Mouse (Mus musculus): ENCODE results near the gene Dusp23. TPM values are rescaled to one million over a fixed set of nuclear protein-coding genes. Genes with fewer than 3 reads are reported as not detected.

Gene Dusp23
- polyA plus RNA-seq, 2 experiments, result 11.3 to 13.5 TPM

- Histone ChIP-seq H3K27ac (replicated peaks; ENCODE audit: low read depth, low read length) (no peak overlapping the region), H3K9me3 (ENCODE audit: control insufficient read depth, low read length) (no peaks in the 10 kb centered on the region), H3K9ac (ENCODE audit: low read depth, low read length, severe bottlenecking) (no peak overlapping the region), H3K4me1 (ENCODE audit: control insufficient read depth, insufficient read depth, low read length) (no peaks in the 10 kb centered on the region), H3K36me3 (ENCODE audit: control insufficient read depth, insufficient read depth, low read length) (no peaks in the 10 kb centered on the region), H3K4me2 (replicated peaks; ENCODE audit: low read depth, low read length, severe bottlenecking) (no peak overlapping the region), H3K27me3 (ENCODE audit: control insufficient read depth, insufficient read depth, low read length) (no peaks in the 10 kb centered on the region), H3K4me3 (replicated peaks; ENCODE audit: low read length) (no peak overlapping the region)
- WGBS, result 62% methylated on average over 8 of the region's 8 CpGs
- DNase-seq (ENCODE audit: low spot score), result no peak
- TF ChIP-seq POLR2A (IDR thresholded peaks at IDR 0.05; ENCODE audit: borderline replicate concordance, extremely low read depth, insufficient read depth, insufficient read length), result no peak
- ATAC-seq (ENCODE audit: low FRiP score, low read depth), result no peak
Observed at GRCm38 (mm10) chr1:172659688-172660087, 26.9 kb upstream of the Dusp23 start.

DNA sequence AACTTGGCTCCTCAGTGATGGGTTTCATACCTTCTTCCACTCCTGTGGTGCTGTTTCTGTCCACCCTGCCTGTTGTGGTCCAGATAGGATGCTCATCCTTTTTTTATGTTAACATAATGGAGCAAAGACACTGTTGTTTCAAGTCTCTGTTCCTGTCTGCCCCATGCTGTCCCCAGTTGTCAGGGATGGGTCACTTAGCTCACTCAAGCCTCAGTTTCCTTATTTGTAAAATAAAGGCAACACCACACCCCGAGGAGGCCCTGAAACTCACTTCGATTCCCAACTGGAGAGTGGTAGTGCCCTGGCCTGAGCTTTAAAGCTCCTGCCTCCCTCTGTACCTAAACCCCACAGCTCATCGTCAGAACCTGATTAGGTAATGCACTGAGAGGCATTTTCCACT is 24.5 kb upstream of the Dusp23 start:
- Histone ChIP-seq H3K36me3 (ENCODE audit: control insufficient read depth, insufficient read depth, low read length) (no peaks in the 10 kb centered on the region), H3K9ac (ENCODE audit: low read depth, low read length, severe bottlenecking) (no peak overlapping the region), H3K4me1 (ENCODE audit: control insufficient read depth, insufficient read depth, low read length) (no peaks in the 10 kb centered on the region), H3K9me3 (ENCODE audit: control insufficient read depth, low read length) (no peaks in the 10 kb centered on the region), H3K27ac (replicated peaks; ENCODE audit: low read depth, low read length) (no peak overlapping the region), H3K4me2 (replicated peaks; ENCODE audit: low read depth, low read length, severe bottlenecking) (no peak overlapping the region), H3K27me3 (ENCODE audit: control insufficient read depth, insufficient read depth, low read length) (no peaks in the 10 kb centered on the region), H3K4me3 (replicated peaks; ENCODE audit: low read length) (no peak overlapping the region)
- DNase-seq (ENCODE audit: low spot score) (no peak), ATAC-seq (ENCODE audit: low FRiP score, low read depth) (no peak)
- TF ChIP-seq POLR2A (IDR thresholded peaks at IDR 0.05; ENCODE audit: borderline replicate concordance, extremely low read depth, insufficient read depth, insufficient read length), result no peak
- 60% methylated on average over 3 of the region's 3 CpGs for WGBS

DNA sequence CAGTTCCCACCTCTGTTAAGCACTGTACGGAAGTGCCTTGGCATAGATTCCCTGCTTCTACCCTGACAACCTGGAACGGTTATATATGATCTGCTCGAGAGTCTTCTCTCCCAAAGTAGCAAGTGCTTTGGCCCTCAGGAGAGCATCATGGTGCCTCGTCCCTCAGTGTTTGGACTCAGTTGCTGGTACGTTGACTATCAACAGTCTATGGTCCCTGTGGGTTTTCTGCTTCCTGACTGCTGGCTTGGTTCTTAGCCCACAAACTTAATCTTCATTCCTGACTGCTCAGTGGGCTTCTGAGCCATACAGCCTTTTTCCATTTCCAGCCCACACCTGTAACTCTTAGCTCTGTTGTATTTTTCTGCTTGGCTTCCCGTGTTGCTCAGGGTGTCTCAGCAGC is 21.1 kb upstream of the Dusp23 start:
- ATAC-seq (ENCODE audit: low FRiP score, low read depth), result no peak
- WGBS, result 58% methylated on average over 6 of the region's 6 CpGs

DNA sequence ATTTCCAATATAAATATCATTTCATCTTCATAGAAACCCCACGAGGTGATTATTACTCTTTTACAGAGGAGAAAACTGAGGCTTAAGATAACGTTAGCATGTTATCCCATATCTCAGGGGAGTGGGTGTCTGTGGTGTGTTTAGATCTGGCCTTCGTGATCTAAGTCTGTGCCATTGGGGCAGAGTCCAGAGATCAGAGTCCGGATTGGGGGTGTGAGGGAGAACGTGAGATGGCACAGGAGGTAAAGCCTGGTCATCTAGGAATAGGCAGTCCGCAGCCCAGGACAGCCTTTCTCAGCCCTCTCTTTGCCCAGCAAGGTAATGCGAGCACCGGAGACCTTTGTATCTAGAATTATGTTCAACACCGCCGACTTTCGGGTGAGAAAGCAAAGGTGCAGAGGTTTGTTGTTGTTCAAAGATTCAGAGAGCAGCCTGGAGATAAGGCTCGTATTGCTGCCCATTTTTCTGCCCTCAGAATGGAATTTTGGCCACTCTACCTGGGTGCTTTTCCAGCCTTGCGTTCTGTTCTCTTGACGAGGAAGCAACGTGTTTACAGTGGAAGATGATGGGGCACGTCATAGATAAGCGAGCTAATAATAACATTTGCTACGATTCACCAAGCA is 19.4 kb upstream of the Dusp23 start:
- TF ChIP-seq POLR2A (IDR thresholded peaks at IDR 0.05; ENCODE audit: borderline replicate concordance, extremely low read depth, insufficient read depth, insufficient read length), result no peak
- Histone ChIP-seq H3K27me3 (ENCODE audit: control insufficient read depth, insufficient read depth, low read length) (no peaks in the 10 kb centered on the region), H3K4me2 (replicated peaks; ENCODE audit: low read depth, low read length, severe bottlenecking) (no peak overlapping the region), H3K9me3 (ENCODE audit: control insufficient read depth, low read length) (no peaks in the 10 kb centered on the region), H3K27ac (replicated peaks; ENCODE audit: low read depth, low read length) (no peak overlapping the region), H3K4me1 (ENCODE audit: control insufficient read depth, insufficient read depth, low read length) (no peaks in the 10 kb centered on the region), H3K4me3 (replicated peaks; ENCODE audit: low read length) (no peak overlapping the region), H3K9ac (ENCODE audit: low read depth, low read length, severe bottlenecking) (no peak overlapping the region), H3K36me3 (ENCODE audit: control insufficient read depth, insufficient read depth, low read length) (no peaks in the 10 kb centered on the region)
- DNase-seq (ENCODE audit: low spot score) (no peak), ATAC-seq (ENCODE audit: low FRiP score, low read depth) (no peak)
- 83% methylated on average over 18 of the region's 18 CpGs for WGBS

More for the DNA sequence above, 21.1 kb upstream of the Dusp23 start:
- Histone ChIP-seq H3K4me3 (replicated peaks; ENCODE audit: low read length) (no peak overlapping the region), H3K27me3 (ENCODE audit: control insufficient read depth, insufficient read depth, low read length) (no peaks in the 10 kb centered on the region), H3K9me3 (ENCODE audit: control insufficient read depth, low read length) (no peaks in the 10 kb centered on the region), H3K9ac (ENCODE audit: low read depth, low read length, severe bottlenecking) (no peak overlapping the region), H3K4me1 (ENCODE audit: control insufficient read depth, insufficient read depth, low read length) (no peaks in the 10 kb centered on the region), H3K4me2 (replicated peaks; ENCODE audit: low read depth, low read length, severe bottlenecking) (no peak overlapping the region), H3K27ac (replicated peaks; ENCODE audit: low read depth, low read length) (no peak overlapping the region), H3K36me3 (ENCODE audit: control insufficient read depth, insufficient read depth, low read length) (no peaks in the 10 kb centered on the region)
- DNase-seq (ENCODE audit: low spot score), result no peak
- TF ChIP-seq POLR2A (IDR thresholded peaks at IDR 0.05; ENCODE audit: borderline replicate concordance, extremely low read depth, insufficient read depth, insufficient read length), result no peak

DNA sequence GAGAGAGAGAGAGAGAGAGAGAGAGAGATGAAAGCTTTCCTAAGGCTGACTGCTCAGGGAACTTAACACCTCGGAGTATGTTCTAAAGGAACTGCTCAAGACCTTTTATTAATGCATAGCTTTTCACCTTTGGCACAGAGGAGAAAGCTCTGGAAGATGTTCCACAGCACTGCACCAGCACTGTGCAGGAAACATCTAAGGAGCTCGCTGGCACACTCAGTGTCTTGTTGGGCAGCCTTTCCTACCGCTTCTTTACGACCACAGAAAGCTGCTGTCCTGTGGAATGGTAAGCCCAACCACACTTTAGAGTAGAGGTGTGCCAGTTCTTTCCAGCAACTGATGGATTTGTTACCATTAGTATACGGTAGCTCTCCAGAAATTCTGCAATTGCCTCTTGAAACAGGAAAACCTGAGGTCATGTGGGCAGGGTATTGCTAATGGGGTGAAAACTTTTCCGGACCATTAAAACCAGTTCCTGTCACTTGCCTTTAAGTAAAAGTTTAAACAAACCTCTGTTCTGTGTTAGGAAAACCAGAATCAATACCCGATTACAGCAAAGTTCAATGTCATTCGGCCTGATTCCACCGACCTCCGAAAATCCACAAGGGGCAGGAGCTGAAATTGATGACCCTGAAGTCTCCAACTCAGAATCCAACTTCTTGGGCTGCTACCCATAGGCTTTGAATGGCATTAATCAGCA is 18.7 kb upstream of the Dusp23 start:
- DNase-seq (ENCODE audit: low spot score), result no peak
- Histone ChIP-seq H3K4me1 (ENCODE audit: control insufficient read depth, insufficient read depth, low read length) (no peaks in the 10 kb centered on the region), H3K27me3 (ENCODE audit: control insufficient read depth, insufficient read depth, low read length) (no peaks in the 10 kb centered on the region), H3K27ac (replicated peaks; ENCODE audit: low read depth, low read length) (no peak overlapping the region), H3K36me3 (ENCODE audit: control insufficient read depth, insufficient read depth, low read length) (no peaks in the 10 kb centered on the region), H3K4me3 (replicated peaks; ENCODE audit: low read length) (no peak overlapping the region), H3K9ac (ENCODE audit: low read depth, low read length, severe bottlenecking) (no peak overlapping the region), H3K9me3 (ENCODE audit: control insufficient read depth, low read length) (no peaks in the 10 kb centered on the region), H3K4me2 (replicated peaks; ENCODE audit: low read depth, low read length, severe bottlenecking) (no peak overlapping the region)
- WGBS, result 67% methylated on average over 10 of the region's 10 CpGs
- no peak for ATAC-seq (ENCODE audit: low FRiP score, low read depth)
- TF ChIP-seq POLR2A (IDR thresholded peaks at IDR 0.05; ENCODE audit: borderline replicate concordance, extremely low read depth, insufficient read depth, insufficient read length), result no peak
